Mouse (Mus musculus): Measurements from ENCODE around the gene Abca13.

- TF ChIP-seq CTCF (conservative IDR thresholded peaks at IDR 0.05; ENCODE audit: low read length) (no peak), NANOG (IDR thresholded peaks at IDR 0.05; ENCODE audit: borderline replicate concordance, low read length) (no peak)
Observed at GRCm38 (mm10) chr11:9439781-9440180, 248.0 kb downstream of the Abca13 start.

All from E14TG2a.4 (cell line).